Mouse (Mus musculus) hindbrain, embryonic 11.5 days (tissue): ENCODE measurements around the gene Gm20867. TPM values are rescaled to one million over a fixed set of nuclear protein-coding genes. Genes with fewer than 3 reads are reported as not detected.
"Not testable (repeated sequence)": the region's sequence is repeated elsewhere in the genome, so short reads cannot be mapped to it uniquely, and the experiment has no call there.

ENCODE experiments used
- ATAC-seq: fragments of 200-750 bp; cut with Nextera tagmentation; 2 replicates; pipeline ENCODE4 v1.8.0; 2017; ENCODE audit warnings: mild to moderate bottlenecking, moderate TSS enrichment, moderate library complexity; ENCODE audit not compliant: low FRiP score
- DNase-seq: peaks from one replicate; pipeline ENCODE4 v3.0.0-alpha.2; 2015; ENCODE audit warnings: low spot score
- H3K27ac ChIP-seq: fragments of 300-500 bp; sonication (generic); 2 replicates; pipeline ENCODE4 v1.5.1; 2014; ENCODE audit warnings: mild to moderate bottlenecking, low read depth, low read length
- H3K27me3 ChIP-seq: fragments of 300-500 bp; sonication (generic); 2 replicates; pipeline ENCODE4 v1.6.1; 2014; ENCODE audit warnings: mild to moderate bottlenecking, low read length, moderate library complexity, mixed read lengths; ENCODE audit not compliant: control insufficient read depth, insufficient read depth
- H3K36me3 ChIP-seq: fragments of 300-500 bp; sonication (generic); 2 replicates; pipeline ENCODE4 v1.6.1; 2014; ENCODE audit warnings: mild to moderate bottlenecking, low read length, moderate library complexity, mixed read lengths; ENCODE audit not compliant: control insufficient read depth, insufficient read depth
- H3K4me1 ChIP-seq: fragments of 300-500 bp; sonication (generic); replicated peaks from 2 replicates; pipeline ENCODE4 v1.6.1; 2014; ENCODE audit warnings: low read length, mixed read lengths; ENCODE audit not compliant: control insufficient read depth, insufficient read depth
- H3K4me2 ChIP-seq: fragments of 300-500 bp; sonication (generic); replicated peaks from 2 replicates; pipeline ENCODE4 v1.6.1; 2014; ENCODE audit warnings: mild to moderate bottlenecking, low read depth, low read length
- H3K4me3 ChIP-seq: fragments of 300-500 bp; sonication (generic); 2 replicates; pipeline ENCODE4 v1.5.1; 2014; ENCODE audit warnings: low read depth, low read length
- H3K9ac ChIP-seq: fragments of 300-500 bp; sonication (generic); 2 replicates; pipeline ENCODE4 v1.6.1; 2014; ENCODE audit warnings: low read depth, low read length
- H3K9me3 ChIP-seq: fragments of 300-500 bp; sonication (generic); 2 replicates; pipeline ENCODE4 v1.6.1; 2016; ENCODE audit warnings: low read length; ENCODE audit not compliant: control insufficient read depth
- WGBS: fragments of 180-500 bp; shearing (Covaris S2); extraction: QIAGEN DNeasy Blood & Tissue Kit; methylation state at CpG from one replicate; pipeline ENCODE4 v1.1.7; 2014; 5-methylcytosine and 5-hydroxymethylcytosine counted together
- polyA plus RNA-seq: library from polyadenylated mRNA; unstranded; fragments of >200 nt; fragmentation: Nextera tagmentation; extraction: Ambion mirVana; gene quantifications from 2 replicates; pipeline ENCODE4 v1.2.1, GENCODE M21; 2014

Gm20867 gene
- not detected in 2 replicates for polyA plus RNA-seq

GRCm38 (mm10) chrY:77963104-77963503 is at the start of gene Gm20867:
Gene Gm20867, minus strand, starts transcription at chrY:77963204.
- not testable (repeated sequence) for H3K9ac ChIP-seq, H3K4me3 ChIP-seq, ATAC-seq, H3K27ac ChIP-seq, H3K27me3 ChIP-seq, H3K9me3 ChIP-seq, H3K4me2 ChIP-seq, H3K36me3 ChIP-seq, DNase-seq, H3K4me1 ChIP-seq
- no CpG with 5 or more reads among the region's 3 CpGs for WGBS

Other genes with a start within 250 kb of the Gm20867 start
- not detected in 2 replicates for gene Gm29564, start 249.8 kb upstream of the Gm20867 start, polyA plus RNA-seq